Mouse (Mus musculus) lung, postnatal 10 days (tissue): Measurements from ENCODE around the gene Slc46a1.

Source experiments
- DNase-seq: peaks from one replicate; pipeline ENCODE4 v3.0.0; 2021

Gene Slc46a1

DNA sequence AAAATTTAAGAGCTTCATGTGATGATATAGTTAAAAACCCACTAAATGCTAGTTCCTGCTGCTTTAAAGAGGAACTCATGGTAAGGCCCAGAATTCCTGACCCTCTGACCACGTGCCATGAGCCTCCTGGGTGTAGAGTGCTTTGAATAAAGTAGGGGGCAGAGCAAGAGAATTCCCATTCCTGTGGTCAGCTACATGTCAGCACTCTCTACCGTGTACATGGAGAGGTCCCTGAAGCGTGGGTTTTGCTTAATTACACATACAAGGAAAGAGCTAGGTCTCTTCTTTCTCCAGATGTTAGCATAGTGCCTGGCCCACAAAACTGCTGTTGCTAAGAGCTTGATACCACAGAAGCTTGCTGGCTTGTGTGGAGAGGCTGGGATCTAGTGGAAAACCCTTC is 39.9 kb downstream of the Slc46a1 start:
- DNase-seq, result no peak

DNA sequence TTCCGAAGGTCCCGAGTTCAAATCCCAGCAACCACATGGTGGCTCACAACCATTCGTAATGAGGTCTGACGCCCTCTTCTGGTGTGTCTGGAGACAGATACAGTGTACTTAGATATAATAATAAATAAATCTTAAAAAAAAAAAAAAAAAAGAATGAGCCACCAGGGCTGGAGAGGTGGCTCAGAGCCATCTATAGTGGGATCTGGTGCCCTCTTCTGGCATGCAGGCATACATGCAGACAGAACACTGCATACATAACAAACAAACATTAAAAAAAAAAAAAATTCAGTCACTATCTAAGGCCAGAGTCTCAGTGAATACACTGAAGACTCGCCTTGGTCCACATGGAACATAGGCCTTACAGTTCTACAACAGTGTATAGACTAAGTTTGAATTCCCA is 43.7 kb downstream of the Slc46a1 start:
- peak; percentile 47 for DNase-seq

DNA sequence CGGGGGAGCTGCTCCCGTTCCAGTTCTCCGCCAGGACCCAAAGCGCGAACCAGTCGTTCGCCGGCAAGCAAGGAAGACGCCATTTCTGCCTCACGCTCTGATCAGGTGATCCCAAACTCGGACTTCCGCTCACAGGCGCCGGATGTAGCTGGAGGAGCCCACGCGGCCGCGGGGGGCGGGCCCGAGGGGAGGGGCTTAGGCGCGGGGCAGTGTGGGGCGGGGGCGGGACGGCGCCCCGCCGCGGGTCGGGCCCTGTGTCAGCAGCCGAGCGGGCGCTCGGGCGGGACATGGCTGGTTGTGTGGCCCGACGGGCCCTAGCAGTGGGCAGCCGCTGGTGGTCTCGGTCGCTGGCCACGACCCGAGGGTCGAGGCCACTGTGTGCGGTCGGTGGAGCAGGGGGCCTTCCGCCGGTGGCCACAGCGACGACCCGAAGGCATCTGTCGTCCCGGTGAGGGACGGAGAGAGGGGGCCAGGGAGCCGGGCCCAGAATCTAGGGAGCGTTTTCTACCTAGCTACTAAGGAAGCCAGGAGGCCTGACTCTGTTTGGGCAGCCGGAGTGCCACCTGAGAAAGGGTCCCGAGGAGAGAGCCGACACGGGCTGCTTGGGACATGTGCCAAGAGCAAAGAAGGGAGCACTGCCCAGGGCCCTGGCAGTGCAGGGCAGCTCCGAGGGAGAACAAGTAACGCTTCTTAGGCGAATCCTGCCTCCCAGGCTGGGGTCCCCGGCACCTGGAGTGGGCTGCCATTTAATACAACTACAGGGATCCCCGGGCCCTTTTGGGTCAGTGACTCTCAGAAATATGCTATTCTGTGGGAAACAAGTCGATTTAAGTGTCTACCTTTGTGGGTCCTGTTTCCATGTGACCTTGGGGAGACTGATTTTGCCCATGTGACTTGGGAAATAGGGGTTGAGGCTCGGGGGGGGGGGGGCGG is 46.8 kb downstream of the Slc46a1 start, which contains the start of the genes Tmem199 and Poldip2:
Gene Tmem199 (minus strand): TSS at position 148 of the 933 bp plus-strand sequence.
Gene Poldip2 (plus strand): TSS at position 169 of the 933 bp plus-strand sequence.
- peak; percentile 94 for DNase-seq

DNA sequence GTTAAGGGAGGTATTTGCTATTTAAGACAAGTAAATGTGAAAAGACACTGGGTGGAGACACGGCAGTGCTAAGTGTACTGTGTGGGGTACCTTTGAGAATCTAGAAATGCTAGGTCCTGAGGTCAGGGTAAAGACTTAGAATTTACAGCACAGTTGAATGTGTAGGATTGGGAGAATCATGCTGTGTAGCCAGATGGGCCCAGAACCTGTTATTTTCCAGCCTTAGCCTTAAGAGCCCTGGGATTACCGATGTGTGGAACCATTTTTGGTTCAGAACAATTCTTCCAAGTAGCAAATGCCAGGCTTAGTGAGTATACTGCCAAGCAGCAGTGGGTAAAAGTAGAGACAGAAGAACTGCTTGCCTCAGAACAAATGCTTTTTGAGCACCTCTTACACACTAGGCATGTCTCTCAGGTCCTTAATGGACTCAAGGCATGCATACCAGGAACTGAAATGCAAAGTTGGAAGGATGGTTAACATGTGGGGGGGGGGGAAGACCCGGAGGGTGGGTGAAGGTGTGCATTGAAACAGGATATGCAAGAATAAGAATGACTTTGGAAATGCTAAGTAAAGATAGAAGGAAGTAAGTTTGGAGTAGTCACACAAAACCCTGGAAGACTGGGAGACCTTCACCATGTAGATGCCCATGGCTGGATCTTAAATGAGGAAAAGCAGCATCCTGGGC is 47.8 kb downstream of the Slc46a1 start:
- DNase-seq, result no peak

DNA sequence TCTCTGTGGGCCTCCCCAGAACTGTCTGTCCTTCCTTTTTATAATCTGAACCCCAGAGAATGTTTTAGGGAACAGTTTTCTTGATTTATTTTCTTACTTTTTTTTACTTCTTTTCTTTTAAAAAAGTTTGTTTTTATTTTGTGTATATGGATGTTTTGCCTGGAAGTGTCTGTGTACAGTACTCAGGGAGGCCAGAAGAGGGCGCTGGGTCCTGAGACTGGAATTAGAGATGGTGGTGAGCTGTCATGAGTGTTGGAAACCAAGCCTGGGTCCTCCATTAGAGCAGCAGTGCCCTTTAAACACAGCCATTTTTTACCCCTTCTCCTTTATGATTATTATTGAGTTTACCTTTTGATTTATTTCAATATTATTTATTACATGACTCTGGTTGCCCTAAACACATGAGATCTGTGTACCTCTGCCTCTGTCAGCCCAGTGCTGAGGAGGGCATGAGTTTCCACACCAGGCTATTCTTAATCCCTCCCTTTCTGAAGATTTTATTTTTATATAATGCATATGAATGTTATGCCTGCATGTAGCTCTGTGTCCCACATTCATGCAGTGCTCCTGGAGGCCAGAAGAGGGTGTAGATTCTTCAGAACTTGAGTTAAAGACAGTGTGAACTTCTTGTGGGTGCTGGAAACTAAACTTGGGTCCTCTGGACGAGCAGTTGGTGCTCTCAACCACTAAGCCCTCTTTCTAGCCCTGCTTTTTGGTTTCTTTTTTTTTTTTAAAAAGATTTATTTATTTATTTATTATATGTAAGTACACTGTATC is 50.2 kb downstream of the Slc46a1 start:
- DNase-seq, result no peak

DNA sequence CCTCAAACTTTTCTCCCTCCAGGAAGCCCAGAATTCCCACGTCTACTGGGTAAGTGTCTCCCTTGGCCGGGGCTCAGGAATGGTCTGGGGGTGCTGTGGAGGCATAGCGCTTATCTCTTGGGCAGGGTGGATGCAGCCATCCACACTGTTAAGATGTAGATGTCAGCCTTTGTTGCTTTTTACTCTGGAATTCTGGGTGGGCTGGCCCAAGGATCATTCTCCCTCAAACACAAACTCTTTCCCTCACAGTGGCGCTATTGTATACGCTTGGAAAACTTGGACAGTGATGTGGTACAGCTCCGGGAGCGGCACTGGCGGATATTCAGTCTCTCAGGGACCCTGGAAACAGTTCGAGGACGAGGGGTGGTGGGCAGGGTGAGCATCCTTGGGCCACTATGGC is 53.4 kb downstream of the Slc46a1 start:
- DNase-seq, result no peak
